Mouse (Mus musculus) adrenal gland, adult (tissue): ENCODE data around the gene Grm7.
A peak's percentile ranks its signal among the peaks of the same experiment; 100 is the strongest.

ENCODE experiments used
- DNase-seq, 2 experiments: peaks; one replicate each; pipeline ENCODE4 v3.0.0; 2022 to 2023; ENCODE audit warnings: low spot score in 1 of 2; ENCODE audit not compliant: inconsistent age in 2 of 2

Grm7 gene

DNA sequence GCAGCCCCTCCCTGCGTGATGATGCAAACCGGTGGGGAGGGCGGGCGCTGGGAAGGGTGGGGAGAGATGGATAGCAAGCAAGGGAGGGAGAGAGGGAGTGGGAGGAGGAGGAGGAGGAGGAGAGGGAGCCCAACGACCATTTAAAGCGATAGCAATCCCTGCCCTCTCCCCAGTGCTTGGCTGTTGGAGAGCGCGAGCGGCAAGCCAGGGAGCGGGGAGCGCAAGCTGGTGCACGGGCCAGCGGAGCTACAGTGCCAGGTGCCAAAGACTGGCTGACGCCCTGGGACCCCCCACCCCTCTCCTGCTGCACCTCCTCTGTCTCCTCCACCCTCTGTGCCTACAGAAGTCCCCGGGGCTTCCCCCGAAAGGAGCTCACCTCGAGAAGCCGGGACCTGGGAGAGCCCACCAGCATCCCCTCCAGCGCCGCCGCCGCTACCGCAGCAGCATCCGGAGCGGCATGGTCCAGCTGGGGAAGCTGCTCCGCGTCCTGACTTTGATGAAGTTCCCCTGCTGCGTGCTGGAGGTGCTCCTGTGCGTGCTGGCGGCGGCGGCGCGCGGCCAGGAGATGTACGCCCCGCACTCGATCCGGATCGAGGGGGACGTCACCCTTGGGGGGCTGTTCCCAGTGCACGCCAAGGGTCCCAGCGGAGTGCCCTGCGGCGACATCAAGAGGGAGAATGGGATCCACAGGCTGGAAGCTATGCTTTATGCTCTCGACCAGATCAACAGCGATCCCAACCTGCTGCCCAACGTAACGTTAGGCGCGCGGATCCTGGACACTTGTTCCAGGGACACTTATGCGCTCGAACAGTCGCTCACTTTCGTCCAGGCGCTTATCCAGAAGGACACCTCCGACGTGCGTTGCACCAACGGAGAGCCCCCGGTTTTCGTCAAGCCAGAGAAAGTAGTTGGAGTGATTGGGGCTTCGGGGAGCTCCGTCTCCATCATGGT, at the start of gene Grm7:
Gene Grm7, plus strand, starts transcription at position 171 of the 951 bp plus-strand sequence.
- peak; percentile 13 to 58 for DNase-seq

DNA sequence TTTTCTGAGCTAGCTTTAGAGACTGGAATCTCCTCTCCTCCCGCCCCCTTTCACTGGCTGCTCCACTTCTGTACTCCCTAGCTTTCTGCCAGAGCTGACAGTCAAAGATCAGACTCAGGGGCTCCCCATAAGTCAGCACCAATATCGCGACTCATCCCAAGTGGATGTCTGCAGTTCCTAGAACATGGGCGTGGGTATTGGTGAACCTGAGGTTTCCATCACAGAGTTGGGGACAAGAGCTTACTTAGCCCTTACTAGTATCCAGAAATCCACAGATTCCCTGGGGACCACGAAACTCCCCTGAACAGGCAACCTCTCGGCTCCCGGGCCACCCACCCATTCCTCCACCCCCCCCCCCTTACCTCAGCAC, 355 bp upstream of the Grm7 start:
- peak in 1 of 2 experiments; percentile 47 for DNase-seq

DNA sequence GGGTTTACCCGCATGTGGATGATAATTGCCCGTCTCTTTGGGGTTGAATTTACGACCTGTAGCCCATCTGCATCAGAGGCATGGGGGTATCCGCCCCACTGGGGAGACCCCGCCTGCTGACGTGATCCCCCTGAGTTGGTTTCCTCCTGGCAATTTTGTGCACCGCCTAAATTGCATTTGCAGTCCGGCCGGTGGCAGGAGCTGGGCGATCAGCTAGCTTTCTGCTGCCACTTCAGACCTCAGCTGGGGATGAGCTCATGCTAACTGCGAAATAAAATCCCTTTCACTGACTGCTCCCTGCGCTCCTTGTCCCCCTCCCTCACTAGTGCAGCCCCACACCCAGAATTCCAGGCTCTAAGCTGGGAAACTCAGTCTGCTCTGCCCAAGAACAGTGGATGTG, 1.5 kb downstream of the Grm7 start:
- DNase-seq = peak in 1 of 2 experiments; percentile 41

DNA sequence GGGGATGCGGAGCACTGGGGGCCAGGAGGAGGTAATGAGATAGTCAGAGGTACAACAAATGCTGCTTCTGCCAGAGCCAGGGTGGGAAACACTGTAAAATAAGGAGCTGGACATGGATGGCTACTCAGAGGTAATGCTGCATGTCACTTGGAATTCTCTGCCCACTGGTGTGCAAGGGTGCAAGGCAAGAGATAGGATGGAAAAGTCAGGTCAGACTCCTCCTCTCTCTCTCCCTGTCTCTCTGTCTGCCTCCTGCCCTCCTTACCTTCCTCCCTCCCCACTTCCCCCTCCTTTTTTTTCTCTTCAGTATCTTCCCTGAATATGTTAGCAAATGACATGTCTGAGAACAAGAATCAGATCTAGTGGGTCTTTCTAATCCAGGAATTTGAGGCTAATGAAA, 3.8 kb downstream of the Grm7 start:
- no peak for DNase-seq

DNA sequence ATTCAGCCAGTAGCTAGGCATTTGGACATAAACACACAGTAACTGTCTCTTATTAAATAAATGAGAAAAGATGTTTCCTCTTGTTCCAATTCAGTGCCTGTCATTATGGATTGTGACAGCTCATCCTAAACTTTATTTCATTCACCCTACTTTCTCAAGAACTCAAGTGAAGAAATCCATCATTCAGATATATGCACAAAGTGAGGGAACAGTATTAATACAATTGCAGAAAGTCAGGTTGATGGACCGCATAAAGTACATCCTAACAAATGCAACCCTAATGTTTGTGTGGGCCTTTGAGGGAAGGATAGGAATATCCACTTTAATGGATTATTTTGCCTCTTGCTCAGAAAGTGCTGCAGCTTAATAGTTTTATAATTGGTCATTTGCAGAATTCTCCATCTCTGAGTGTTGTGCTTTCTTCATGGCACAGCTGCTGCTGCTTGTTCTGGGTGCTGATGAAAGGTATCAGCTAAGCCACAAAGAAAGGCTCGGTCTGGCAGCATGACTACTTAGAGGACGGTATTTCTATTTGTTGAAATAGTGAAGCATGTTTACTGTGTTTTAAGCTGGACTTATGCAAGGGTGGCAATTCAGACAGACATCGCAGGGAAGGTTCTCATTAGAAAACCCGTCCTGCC, 8.1 kb downstream of the Grm7 start:
- no peak for DNase-seq

DNA sequence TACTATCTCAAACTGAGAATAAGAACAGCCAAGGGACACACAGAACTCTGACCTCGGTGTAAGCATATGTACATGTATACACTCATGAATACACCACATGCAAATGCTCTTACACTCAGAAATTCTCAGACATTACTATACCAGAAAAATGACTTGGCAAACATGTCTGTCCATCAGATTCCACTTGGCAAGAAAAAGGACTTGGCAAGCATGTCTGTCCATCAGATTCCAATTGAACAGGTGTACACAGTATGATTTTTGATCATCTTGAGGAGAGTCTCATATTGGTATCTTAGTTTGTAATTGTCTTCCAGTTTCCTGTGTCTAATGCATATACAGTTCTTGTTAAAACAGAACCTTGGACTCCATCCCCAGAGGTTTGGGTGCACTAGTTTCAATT, 19.1 kb downstream of the Grm7 start:
- DNase-seq = no peak

DNA sequence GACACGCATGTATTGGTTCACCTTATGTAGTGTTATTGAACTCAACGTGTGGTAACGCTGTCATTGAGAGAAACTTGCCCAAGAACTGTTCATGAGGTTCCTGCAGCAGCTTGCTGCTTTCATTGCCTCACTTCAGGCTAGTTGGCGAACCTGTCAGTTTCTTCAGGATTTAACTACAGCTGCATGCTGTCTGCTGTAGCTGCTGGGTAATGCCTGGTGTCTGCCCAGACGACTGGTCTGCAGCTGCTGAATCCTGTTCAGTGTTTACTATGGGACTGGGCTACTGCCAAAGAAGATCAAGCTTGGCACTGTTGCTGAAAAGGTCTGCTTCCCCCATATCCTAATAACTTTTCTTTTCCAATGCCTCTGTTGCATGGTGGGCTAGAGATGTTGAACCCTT, 23.1 kb downstream of the Grm7 start:
- DNase-seq = no peak

DNA sequence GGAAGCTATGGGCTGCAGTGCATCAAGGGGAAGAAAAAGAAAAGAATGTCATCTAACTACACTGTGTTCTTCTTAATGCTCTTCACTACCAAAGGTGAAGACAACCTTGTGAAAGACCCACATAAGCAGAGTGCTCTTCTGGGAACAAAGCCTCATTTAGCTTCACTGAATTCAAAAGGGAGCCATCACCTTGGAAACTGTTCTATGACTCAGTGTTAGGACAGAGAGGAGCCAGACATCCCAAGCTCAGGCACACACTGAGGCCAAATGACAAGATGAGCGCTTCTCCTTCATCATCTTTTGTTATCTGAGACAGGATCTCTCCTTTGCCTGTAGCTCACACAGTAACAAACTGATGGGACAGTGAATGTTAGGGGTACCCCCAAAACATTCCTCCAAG, 45.6 kb downstream of the Grm7 start:
- peak in 1 of 2 experiments; percentile 35 for DNase-seq

DNA sequence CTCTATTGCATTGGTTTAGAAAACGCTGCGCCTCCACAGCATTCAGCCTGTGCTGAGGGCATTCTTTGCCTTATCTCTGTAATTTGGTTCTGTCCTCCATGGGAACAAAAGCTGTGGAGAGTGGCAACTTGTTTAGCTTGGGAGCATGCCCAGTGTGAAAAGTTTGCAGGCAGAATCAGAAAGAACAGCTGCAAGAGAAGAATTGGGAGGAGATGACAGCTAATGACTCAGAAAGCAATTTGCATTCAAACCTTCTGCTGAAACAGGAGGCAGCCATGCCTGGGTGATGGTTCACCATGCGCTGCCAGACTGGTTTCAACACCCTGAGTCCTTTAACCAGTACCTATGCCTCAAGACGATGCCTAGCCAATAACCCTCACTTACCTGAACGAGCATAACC, 64.4 kb downstream of the Grm7 start:
- no peak for DNase-seq

DNA sequence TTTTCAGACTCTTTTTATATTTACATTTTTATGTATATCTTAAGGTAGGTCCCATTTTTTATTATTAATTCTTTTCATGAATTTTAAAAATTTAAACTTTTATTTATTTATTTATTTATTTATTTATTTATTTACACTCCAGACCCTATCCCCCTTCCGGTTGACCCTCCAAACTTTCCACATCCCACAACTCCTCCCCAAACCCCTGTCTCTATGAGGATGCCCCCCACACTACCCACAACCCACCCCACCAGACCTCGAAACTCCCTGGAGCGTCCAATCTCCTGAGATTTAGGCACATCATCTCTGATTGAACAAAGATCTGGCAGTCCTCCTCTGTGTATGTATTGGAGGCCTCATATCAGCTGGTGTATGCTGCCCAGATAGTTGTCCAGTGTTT, 69.6 kb downstream of the Grm7 start:
- DNase-seq = no peak

DNA sequence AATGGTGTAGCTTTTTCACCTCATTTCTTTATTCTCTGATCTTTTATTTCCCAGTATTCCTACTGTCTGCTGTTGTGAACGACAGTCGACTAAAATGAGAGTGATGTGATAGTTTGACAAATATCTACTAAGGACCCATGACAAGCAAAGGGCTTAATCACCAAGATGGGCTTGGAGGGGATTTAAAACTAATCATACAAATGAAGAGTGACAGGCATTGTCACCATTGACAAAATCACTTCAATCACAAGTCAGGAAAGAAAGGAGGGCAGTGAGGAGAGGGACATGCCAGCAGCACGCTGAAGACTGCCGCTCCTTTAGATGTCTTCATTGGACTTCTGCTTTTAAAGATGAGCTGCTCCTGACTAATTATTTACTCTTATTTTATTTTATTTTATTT, 78.0 kb downstream of the Grm7 start:
- DNase-seq = no peak

DNA sequence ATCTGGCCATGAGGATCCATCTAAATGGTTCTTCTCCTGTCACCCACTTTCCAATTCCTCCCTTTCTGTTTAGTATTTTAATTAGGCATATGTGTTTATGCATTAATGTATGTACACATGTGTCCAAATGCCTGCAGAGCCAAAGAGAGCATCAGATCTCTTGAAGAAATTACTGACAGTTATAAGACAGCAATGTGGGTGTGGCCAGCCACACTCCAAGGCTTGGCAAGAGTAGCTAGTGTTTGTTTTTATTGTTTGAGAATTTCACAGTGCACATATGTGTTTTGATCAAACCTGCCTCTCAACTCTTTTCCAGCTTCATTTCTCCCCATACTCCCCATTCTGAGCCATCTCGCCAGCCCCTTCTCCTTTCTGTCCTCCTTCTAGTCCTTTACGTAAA, 88.5 kb downstream of the Grm7 start:
- no peak for DNase-seq

DNA sequence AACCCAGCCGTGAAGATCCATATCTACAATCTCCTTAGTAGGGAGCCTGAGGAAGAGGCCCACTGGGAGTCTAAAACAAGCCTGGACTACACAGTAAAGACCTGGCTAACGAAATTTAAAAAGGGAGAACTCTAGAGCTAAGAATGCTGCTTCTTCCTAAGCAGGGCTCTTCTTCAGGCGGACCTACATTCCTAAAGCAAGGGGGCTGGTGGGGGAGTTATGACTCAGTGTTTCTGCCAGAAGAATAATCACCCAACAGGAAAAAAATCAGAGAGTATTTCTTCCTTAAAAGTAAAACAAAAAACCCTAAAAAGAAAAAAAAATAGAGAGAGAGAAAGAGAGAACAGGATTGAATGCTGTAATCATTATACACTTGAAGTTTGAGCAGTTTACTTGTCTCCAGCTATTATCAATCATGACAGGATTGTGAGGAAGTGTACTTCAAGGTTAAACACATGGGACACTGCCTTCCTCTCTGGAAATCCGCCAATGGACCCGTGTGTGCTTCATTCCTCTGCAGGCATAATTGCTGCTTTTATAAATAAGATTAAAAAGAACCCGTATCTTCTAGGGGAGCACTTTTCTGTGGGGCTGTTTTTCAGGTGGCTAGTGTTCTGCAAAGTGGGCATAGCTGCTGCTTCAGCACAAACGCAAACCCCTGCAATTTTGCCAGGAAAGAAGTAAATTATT, 98.7 kb downstream of the Grm7 start:
- DNase-seq = peak; percentile 43 to 61

DNA sequence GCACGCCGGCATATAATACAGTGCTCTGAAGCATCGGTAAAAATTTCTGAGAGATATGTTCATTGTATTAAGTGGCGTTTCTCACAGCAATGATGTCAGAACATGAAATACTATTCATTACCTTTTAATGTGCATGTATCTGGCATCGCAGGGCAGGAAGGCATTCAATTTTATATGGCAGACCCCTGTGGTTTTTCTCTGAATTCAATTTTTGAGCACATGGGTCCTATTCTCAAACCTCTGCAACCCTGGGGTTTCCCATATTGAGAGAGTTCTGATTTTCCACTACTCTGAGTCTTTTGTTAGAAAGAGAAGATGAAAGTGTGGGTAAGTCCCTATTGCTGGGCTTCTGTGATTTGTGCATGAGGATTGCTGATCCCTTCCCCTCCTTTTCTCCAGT, 110.5 kb downstream of the Grm7 start:
- DNase-seq = no peak

DNA sequence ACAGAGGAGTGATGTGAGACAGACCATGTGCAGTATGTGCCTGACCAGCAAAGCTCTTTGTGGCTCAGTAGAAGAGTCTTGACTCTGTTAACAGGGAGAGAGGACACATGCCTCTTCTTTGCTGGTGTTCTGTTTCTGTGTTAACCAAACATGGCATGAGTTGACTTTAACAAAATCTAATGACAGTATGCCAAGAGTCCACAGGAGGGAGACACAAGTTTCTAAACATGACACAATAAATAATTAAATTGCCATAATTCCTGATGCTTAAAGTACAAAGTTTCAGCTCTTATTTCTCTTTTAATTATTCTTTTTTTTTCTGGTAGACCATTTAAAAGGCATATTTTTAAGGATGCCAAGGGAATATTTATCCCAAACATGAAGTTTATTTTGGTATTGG, 124.2 kb downstream of the Grm7 start:
- DNase-seq = no peak

DNA sequence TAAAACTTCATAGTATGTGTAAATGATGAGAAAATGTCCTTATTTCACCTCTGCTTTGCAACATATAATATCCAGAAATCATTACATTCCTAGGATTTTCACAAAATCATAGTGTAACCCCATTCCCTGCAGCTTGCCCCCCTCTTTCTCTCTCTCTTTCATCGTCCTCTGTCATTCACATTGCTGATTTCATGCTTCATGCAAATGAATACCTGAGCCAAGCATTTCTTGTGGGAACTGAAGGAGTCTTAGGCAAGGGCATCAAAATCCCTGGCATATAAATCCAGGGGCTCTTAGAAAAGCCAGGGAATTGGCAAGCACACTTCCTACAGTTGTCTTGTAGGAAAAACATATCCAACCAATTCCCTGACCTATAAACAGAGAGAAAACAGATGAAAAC, 127.3 kb downstream of the Grm7 start:
- DNase-seq = no peak

DNA sequence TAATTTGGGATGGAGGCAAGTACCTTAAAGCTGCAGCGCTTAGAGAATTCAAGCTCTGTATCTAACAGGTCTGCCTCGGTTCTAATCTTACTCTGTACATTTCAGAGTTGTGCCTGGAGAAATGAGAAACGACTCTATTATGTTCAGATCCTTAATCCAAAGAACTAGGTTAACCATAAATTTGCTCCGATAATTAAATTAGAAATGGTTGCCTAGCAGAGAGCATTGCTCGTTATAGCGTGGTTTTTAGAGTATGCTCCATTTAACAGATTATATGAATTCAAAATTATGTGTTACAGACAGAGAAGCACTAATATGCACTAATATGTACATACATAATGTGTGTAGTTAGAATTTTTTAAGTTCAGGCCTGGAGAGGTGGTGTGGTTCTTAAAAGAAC, 130.7 kb downstream of the Grm7 start:
- no peak for DNase-seq

DNA sequence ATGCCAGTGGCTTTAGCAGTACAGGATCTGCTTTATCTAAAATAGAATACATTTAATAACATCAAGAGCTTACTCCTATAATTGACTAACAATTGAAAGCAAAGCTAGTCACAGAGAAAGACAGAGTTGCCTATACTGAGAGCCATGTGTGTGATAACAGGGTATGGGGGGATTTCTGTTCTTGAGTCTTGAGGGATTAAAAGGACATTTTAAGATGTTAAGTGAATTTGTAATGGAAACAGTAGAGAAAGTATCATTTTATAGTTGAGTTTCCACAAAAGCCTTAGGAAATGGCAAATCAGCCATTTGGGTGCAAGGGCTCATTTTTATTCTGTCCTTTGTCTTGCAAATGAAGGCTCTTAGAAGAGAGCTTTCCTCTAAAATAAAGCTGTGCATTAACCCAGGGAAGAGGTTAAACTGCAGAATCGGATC, 140.1 kb downstream of the Grm7 start:
- DNase-seq = no peak

DNA sequence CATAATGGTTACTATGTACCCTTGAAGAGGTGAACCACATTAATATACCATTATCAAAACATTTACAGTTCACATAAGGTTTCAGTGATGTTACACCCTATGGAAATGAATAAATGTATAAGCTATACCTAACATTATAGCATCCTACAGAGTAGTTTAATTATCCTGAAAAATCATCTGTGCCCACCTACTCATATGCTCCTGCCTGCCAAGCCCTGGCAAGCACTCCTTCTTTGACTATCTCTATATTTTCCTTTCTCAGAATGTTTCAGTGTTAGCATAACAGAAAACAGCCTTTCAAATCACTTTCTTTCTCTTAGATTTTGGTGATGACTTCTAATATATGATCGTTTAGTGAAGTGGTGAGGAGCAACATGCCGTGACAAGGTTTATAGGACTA, 147.3 kb downstream of the Grm7 start:
- no peak for DNase-seq

DNA sequence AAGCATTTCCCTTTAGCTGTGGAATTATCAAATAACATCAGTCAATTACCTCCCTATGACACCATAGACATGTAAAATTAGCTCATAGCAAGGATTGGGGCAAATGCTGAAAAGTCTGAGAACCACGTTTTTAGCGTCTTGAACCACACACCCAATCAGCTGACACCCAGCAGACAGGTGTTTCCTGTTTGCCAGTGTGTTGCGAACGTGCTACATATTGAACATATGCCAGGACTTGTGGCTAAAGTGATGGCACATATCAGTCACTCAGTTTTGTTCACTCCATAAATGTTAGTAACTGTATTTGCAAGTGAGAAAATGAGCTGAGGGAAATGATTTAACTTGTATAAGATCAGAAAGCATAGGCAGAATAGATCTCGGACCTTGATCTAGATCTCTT, 162.1 kb downstream of the Grm7 start:
- DNase-seq = peak in 1 of 2 experiments; percentile 27

DNA sequence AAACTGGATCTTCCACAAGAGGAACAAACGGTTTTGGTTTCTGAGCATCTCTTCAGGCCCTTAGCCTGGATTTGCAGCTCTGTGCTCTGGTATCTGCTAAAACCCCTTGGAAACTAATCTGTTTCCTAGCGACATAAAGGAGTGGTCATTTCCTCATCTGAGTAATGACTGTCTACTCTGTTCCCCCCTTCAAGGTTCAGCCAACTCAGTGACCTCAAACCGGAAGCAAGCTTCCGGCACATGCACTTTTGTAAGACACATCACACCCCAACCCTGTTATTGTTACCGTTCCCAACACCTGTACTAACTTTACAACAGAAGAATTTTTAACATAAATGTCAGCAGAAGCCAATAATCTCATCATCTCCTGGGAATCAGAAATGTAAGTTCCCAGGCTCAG, 166.8 kb downstream of the Grm7 start:
- no peak for DNase-seq

DNA sequence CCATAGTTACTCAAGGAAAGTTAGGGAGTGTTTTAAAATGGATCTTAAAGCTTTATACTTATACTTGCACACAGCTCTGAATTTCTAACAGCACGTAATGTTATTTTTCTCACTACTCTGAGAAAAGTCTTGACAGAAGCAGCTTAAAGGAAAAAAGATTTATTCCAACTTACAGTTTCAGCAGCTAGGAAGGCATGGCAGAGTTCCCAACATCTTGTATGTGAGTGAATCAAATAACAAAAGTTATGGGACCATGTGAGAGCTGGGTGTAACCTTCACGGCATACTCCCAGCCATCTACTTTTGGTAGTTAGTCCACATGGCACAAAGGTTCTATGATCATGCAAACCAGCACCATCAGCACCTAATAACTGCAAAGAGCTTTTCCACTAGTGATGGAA, 172.9 kb downstream of the Grm7 start:
- no peak for DNase-seq
